Mouse (Mus musculus) gastrocnemius, adult 8-10 months (tissue): ENCODE results near the gene Ugt1a10. TPM values are rescaled to one million over a fixed set of nuclear protein-coding genes. Genes with fewer than 3 reads are reported as not detected.
A peak's percentile ranks its signal among the peaks of the same experiment; 100 is the strongest.

Source experiments
- DNase-seq, 2 experiments: peaks; one replicate each; pipeline ENCODE4 v3.0.0; 2022; ENCODE audit warnings: low spot score in 2 of 2
- microRNA-seq: library from miRNA; unstranded; fragments of <30 nt; microRNA quantifications from one replicate; pipeline ENCODE4 v1.2.0, GENCODE M21; 2022
- total RNA-seq, 4 experiments: library from RNA; stranded (reverse); gene quantifications; 2 replicates each; pipeline ENCODE4 v1.2.4; 2022

Ugt1a10 gene
- total RNA-seq, 4 experiments from 2014 or later: not detected

- peak in 1 of 2 experiments; percentile 4 for DNase-seq
Measured at GRCm38 (mm10) chr1:88268070-88268469, 212.9 kb downstream of the Ugt1a10 start.

Small RNA genes lying within 50 kb of the gene (microRNA-seq; reads per million reads assigned to microRNA genes)
- gene Gm25198: not detected

Other genes starting within 250 kb of the Ugt1a10 start
- gene Dgkd, start 202.1 kb upstream of the Ugt1a10 start, total RNA-seq: 10 to 100 TPM; 23.4 to 30.2 (median 28.0) TPM
- gene Usp40, start 46.8 kb upstream of the Ugt1a10 start, total RNA-seq: 1 to 10 TPM; 6.9 to 7.6 (median 7.3) TPM
- gene Ugt1a9, start 15.4 kb downstream of the Ugt1a10 start, total RNA-seq: not detected
- not detected for gene Ugt1a8, start 32.4 kb downstream of the Ugt1a10 start, total RNA-seq
- under 1 TPM in 2 of 4 experiments, not detected in 2; 0.11 to 0.44 TPM for gene Ugt1a7c, start 39.7 kb downstream of the Ugt1a10 start, total RNA-seq
- gene Ugt1a6b, start 47.9 kb downstream of the Ugt1a10 start, total RNA-seq: 1 to 10 TPM in 1 of 4 experiments, under 1 TPM in 1, not detected in 2; 0.72 to 1.3 TPM
- gene Ugt1a6a, start 79.4 kb downstream of the Ugt1a10 start, total RNA-seq: 1 to 10 TPM in 1 of 4 experiments, under 1 TPM in 3; 0.22 to 2.0 (median 0.47) TPM
- not detected for gene Ugt1a5, start 110.6 kb downstream of the Ugt1a10 start, total RNA-seq
- gene Ugt1a2, start 145.2 kb downstream of the Ugt1a10 start, total RNA-seq: under 1 TPM in 1 of 4 experiments, not detected in 3; 0.16 TPM
- gene Dnajb3, start 150.4 kb downstream of the Ugt1a10 start, total RNA-seq: not detected
- under 1 TPM in 2 of 4 experiments, not detected in 2; 0.12 to 0.46 TPM for gene Ugt1a1, start 156.6 kb downstream of the Ugt1a10 start, total RNA-seq
- not detected for gene Mroh2a, start 171.6 kb downstream of the Ugt1a10 start, total RNA-seq
- gene Hjurp, start 222.2 kb downstream of the Ugt1a10 start, total RNA-seq: 1 to 10 TPM; 4.4 to 6.3 (median 4.7) TPM
- not detected for gene Trpm8, start 222.3 kb downstream of the Ugt1a10 start, total RNA-seq